Mouse (Mus musculus) E14TG2a.4 (cell line): ENCODE measurements around the gene Fgf4.

ENCODE experiments used
- CTCF ChIP-seq: conservative IDR thresholded peaks from 2 replicates; pipeline ENCODE4 v1.5.1; 2014; ENCODE audit warnings: low read length
- NANOG ChIP-seq: IDR thresholded peaks from 2 replicates; pipeline ENCODE4 v1.6.1; 2014; ENCODE audit warnings: borderline replicate concordance, low read length, mixed read lengths
- POU5F1 ChIP-seq: IDR thresholded peaks from 2 replicates; pipeline ENCODE4 v1.6.1; 2014; ENCODE audit warnings: low read length, borderline replicate concordance

GRCm38 (mm10) chr7:144911121-144911520 lies 64.0 kb downstream of the Fgf4 start:
- no peak for TF ChIP-seq CTCF
- TF ChIP-seq POU5F1 = no peak
- TF ChIP-seq NANOG = no peak
